Mouse (Mus musculus) left cerebral cortex, adult 18-20 months (tissue): ENCODE measurements around the gene Ccl11. TPM values are rescaled to one million over a fixed set of nuclear protein-coding genes. Genes with fewer than 3 reads are reported as not detected.

ENCODE experiments used
- DNase-seq, 2 experiments: peaks; one replicate each; pipeline ENCODE4 v3.0.0; 2021 to 2022; ENCODE audit warnings: low spot score in 2 of 2, mixed read lengths in 1 of 2
- total RNA-seq, 2 experiments: library from RNA; stranded (reverse); gene quantifications; 2 replicates each; pipeline ENCODE4 v1.2.3; 2021

Gene Ccl11
- total RNA-seq, 2 experiments from 2014 or later, result not detected

DNA sequence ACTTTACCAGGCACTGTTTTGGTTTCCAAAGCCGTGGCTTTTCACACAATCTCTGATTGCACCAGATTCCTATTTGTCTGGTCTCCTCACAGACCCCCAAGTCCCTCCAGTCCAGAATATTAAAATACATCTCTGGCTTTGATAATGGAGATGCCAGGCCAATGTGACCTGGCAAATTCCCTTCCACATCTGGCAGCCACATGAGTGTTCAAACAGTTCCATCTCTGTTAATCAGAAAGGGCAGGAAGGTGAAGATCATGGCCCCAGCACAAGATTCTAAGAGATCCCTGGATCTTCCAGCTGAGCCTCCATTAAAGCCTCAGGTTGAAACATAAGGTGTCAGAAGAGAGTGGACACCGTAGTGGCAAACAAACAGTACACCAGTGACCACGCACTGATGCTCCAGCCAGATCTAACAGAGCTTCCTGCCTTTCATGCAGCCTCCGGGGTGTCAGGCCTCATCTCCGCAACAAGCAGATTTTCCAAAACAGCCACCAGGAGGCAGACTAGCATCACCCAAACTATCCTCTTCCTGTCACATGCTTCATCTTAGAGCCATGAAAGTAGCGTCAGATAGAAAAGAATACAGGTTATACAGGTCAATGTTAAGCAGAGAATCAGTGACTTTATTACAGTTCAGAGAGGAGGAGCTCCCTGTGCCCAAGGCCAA is 9.7 kb upstream of the Ccl11 start:
- peak in 1 of 2 experiments; percentile 18 for DNase-seq

- no peak for DNase-seq
Observed at GRCm38 (mm10) chr11:82053849-82054248, 3.8 kb upstream of the Ccl11 start.

- DNase-seq, result no peak
Observed at GRCm38 (mm10) chr11:82062226-82062625, 4.6 kb downstream of the Ccl11 start.

- DNase-seq, result no peak
Observed at GRCm38 (mm10) chr11:82063454-82063853, 5.8 kb downstream of the Ccl11 start.

- DNase-seq, result no peak
Observed at GRCm38 (mm10) chr11:82066953-82067571, 9.4 kb downstream of the Ccl11 start.

- DNase-seq, result no peak
Observed at GRCm38 (mm10) chr11:82071076-82071475, 13.5 kb downstream of the Ccl11 start.

DNA sequence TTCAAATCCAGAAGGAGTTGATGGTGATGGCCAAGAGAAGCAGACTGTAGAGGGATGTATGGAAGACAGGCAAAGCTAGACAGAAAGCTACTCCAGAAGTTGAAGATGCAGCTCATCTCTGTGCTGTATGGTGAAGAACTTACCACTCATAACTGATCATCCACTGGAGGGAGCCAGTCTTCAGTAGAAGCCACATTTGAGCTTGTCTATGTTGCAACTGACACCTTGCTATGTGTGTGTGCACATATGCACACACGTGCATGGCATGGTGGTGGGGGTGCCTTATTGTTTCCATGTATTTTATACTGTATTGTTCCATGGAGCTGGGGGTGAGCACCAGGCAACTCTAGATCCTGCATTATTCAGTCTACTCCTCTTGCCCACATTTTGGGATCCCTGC is 14.8 kb downstream of the Ccl11 start:
- no peak for DNase-seq

GRCm38 (mm10) chr11:82072984-82073383 is 15.4 kb downstream of the Ccl11 start:
- no peak for DNase-seq

DNA sequence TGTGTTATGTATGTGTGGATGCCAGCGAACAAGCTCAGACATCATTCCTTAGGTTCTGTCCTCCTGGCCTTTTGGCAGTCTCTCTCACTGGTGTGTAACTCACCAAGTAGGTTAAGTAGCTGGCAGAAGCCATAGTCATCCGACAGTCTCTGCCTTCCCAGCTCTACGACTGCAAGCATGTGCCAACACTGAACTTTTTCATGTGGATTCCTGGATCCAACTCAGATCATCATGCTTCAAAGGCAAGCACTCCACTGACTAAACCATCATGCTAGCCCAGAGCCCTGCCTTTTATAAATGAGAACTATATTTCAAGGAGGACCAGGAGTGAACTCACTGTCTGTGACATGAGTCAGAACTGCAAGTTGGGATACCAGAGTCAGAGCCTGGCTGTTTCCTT is 16.1 kb downstream of the Ccl11 start:
- no peak for DNase-seq

- DNase-seq, result no peak
Observed at GRCm38 (mm10) chr11:82077031-82077430, 19.4 kb downstream of the Ccl11 start.

DNA sequence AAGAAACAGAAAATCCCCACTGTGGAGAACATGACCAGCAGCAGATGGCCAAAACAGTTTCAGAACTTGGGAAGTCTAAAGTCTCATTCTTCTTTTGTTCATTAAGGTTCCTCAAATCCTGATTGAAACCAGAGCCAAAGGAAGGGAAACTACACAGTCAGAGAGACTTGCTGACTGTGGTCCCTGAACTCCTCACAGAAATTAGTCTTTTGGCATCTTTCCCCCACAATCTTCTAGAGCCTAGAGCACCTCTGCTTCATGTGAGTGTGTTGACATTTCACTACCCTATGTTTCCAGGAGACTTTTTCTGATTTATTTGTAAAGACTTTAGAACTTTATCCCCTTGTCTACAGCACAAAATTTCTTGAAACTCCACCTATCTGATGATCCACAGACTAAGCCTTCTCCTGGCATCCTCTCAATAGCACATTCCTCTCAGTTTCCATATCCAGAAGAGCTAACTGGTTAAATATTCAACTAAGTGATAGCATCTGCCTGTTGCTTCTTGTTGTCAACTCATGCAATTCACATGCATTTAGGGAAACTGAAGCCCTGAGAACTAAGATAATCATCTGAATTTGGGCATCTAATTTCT is 20.6 kb downstream of the Ccl11 start:
- no peak for DNase-seq

DNA sequence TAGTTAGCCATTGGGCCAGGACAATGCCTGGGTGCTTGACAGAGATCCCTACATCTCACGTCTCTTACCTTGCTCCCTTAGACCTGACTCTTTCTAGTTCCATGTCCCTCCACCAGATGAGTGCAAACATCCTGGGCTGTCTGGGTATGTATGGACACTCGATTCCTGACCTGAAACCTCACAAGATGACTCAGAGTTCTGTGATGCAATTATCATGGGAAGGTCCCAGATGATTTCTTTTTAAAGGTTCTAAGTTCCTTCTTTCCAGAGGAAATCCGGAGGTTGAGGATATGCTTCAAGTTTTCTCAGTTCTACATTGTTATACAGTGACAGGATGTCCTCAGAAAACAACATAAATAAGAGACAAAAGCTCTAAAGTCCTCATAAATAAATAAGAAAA is 23.2 kb downstream of the Ccl11 start:
- DNase-seq, result no peak

- DNase-seq, result no peak
Observed at GRCm38 (mm10) chr11:82084360-82084759, 26.7 kb downstream of the Ccl11 start.

DNA sequence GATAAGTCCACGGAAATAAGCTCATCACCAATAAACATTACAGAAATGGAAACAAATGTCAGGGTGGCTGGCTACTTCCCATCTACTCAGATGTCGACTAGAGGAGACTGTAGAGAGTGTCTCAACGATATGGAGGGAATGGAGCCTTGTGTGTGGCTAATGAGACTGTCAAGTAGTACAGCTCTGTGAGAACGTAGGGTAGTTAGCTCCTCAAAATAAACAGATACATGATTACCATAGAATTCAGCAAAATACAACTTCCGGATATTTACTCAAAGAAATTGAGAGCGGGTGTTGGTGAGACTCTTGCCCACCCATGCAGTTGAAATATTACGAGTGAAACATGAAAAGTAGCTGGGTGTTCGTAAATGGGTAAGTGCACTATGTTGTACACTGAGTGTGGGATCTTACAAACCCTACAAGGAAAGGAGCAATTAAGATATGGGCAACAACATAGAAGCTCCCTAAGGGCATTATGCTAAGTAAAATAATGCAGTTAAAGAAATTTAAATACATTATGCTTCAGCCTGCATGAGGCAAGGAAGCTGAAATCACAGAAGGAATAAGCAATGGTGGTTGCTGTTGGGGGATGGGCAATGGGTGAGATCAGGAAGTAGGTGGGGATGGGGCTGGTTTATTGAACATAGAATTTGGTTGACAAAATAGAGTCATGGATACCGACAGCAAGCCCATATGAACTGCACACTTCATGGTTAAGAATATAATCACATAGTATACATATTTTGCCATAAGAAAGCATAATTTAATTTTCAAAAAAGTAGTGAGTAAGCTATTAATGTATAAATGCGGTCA is 42.1 kb downstream of the Ccl11 start:
- no peak for DNase-seq

DNA sequence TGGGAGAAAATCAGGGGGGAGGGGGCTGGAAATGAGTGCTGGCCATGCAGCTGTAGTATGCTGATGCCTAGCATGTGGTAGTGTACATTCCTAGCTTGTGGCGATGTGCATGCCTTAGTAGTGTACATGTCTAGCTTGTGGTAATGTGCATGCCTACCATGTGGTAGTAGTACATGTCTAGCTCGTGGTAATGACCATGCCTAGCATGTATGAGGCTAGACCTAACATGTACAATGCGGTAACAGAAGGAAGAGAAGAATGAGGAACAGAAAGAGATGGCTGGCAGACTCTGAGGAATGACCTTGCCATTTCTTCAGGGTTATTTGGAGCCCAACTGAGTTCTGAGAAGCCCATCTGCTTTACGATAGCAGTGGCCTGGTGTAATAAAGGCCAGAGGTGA is 43.5 kb downstream of the Ccl11 start:
- DNase-seq, result no peak

DNA sequence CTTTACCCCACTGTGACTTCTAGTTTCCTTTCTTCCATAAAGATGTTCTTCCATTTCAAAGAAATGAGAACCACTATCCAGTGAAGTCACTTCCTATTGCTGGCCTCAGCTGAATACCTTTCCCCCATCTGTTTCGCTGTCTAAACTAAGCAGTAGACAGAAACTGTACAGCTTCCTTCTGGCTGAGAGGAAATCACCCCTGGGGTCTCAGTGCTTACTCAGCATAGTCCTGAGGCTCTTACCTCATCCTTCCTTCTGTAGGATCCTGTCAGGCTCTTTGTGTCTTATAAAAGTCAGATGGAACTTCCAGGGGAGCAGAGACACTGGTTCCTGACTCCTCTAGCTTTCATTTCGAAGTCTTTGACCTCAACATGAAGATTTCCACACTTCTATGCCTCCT is 43.9 kb downstream of the Ccl11 start, which contains the start of gene Ccl12:
Ccl12 (plus strand) TSS at position 317 of the 400 bp plus-strand sequence.
- DNase-seq, result no peak

DNA sequence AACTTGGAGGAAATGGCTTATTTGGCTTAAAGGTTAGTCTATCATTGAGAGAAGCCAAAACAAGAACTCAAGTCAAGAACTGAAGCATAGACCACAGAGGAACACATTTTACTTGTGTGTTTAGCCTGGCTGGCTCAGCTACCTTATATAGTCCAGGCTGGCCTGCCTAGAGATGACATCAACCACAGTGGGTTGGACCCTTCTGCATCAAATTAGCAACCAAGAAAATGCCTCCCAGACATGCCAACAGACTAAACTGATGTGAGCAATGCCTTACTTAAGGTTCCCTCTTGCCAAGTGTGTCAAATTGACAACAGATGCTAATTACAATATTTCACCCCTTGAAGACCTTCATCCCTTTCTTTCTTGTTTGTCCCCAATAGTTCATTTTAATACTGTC is 52.0 kb downstream of the Ccl11 start:
- no peak for DNase-seq

DNA sequence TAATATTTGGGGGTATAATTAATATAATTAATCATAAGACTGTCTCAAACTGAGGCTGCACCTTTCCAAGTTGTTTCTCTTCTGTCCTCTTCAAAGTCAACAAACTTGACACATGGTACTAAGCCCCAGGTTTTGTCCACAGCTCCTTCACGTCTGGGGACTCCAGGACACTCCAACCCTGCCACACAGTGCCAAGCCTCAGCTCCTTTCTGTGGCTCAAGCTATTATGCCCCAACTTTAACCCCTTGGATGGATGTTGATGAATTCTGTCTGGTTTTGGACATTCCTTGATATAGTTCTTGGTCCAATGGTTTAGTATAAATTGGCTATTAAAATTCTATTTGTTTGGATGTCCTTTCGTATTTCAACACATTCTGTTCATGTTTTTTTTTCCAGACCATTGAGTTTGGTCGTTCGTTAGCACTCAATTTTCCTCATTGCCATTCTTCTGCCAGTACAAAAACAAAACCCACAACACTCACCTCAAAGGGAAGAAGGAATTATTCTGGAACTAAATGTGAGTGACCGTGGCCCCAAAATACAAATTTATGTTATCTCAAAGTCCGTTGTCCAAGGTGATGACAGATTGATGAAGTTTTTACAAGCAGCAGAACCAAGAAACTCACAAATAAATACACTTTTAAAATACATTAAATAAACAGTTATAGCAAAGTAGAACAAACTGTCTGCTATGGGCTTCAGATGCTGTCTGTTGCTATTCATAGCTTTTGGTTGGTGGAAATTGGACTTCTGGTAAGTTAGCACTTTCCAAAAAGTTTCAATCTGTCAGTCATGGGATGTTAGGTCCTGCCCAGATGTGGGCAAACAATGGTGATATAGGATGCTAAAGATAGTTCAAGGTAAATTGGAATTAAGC is 53.0 kb downstream of the Ccl11 start:
- no peak for DNase-seq
